Mouse (Mus musculus): ENCODE data around the gene Capn13. TPM values are rescaled to one million over a fixed set of nuclear protein-coding genes. Genes with fewer than 3 reads are reported as not detected.

Capn13 gene
- polyA plus RNA-seq (2015; fragmentation: Nextera tagmentation; extraction: Ambion mirVana): 0.05 and 0.09 TPM in 2 replicates

- Histone ChIP-seq H3K9me3 (replicated peaks) (no peaks in the 10 kb centered on the region), H3K27me3 (no peaks in the 10 kb centered on the region), H3K9ac (no peak within 1 kb of the TSS), H3K4me3 (no peak within 1 kb of the TSS), H3K4me1 (replicated peaks) (0 out of 2 replicates have a peak, but pooled peaks cover 3% of the 10 kb centered on the region), H3K36me3 (no peaks in the 10 kb centered on the region), H3K4me2 (no peak within 1 kb of the TSS), H3K27ac (no peak within 1 kb of the TSS)
- no peak for ATAC-seq (replicated peaks; ENCODE audit: insufficient number of reproducible peaks, insufficient read depth, low FRiP score, low read depth)
- 65% methylated on average over 2 of the region's 2 CpGs for WGBS
These were observed at the start of gene Capn13 for GRCm38 (mm10) chr17:73400862-73401261. Capn13 (minus strand) TSS chr17:73400866.

DNA sequence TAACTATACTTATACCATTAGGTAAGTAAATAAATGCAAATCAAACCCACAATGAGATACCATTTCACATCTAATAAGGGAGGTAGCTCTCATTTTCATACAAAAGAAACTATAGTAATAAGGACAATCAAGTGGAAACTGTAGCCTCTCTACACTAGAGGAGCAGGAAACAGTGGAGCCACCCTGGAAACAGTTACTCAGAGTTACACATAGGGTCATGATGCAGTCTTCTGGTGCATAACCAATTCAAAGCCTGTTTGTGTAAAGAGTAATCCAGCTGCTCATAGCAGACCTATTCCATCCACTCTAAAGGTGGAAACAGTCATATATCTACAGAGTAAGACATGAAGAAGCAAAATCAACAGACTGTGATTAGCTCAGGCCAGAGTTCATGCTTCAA is 48.4 kb upstream of the Capn13 start:
- no peaks in the 10 kb centered on the region for H3K4me1 ChIP-seq (replicated peaks)
- no peak overlapping the region for H3K4me2 ChIP-seq
- H3K9ac ChIP-seq: no peak overlapping the region
- no peaks in the 10 kb centered on the region for H3K9me3 ChIP-seq (replicated peaks)
- no peak overlapping the region for H3K4me3 ChIP-seq
- H3K27ac ChIP-seq: no peak overlapping the region
- no peak for ATAC-seq (replicated peaks; ENCODE audit: insufficient number of reproducible peaks, insufficient read depth, low FRiP score, low read depth)
- H3K27me3 ChIP-seq: no peaks in the 10 kb centered on the region
- H3K36me3 ChIP-seq: no peaks in the 10 kb centered on the region

- Histone ChIP-seq H3K27me3 (no peaks in the 10 kb centered on the region), H3K9me3 (replicated peaks) (no peaks in the 10 kb centered on the region), H3K4me2 (no peak overlapping the region), H3K27ac (no peak overlapping the region), H3K9ac (no peak overlapping the region), H3K4me3 (no peak overlapping the region), H3K36me3 (no peaks in the 10 kb centered on the region), H3K4me1 (replicated peaks) (no peaks in the 10 kb centered on the region)
- no peak for ATAC-seq (replicated peaks; ENCODE audit: insufficient number of reproducible peaks, insufficient read depth, low FRiP score, low read depth)
- 79% methylated on average over 1 of the region's 1 CpGs for WGBS
These were observed 40.1 kb upstream of the Capn13 start for GRCm38 (mm10) chr17:73440798-73441197.

DNA sequence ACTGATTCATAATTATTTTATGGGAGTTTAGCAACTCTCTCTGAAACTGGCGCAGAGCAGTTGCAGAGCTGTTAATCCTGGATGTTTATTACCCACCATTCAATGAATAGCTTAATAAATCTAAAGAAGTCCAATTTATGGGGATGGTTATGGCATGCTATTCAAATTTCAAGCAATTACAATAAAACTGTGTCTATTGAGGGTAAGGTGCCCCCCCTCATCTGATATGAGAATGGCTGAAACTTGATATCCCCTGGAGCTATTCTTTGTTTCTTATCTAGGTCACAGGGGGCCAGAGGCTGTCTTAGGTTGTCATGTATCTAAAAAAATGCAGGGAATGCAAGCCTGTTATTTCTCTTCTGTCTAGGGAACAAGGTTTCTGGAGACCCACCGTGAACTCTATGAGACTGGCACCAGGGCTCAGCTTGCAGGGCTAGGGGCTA is 31.9 kb upstream of the Capn13 start:
- Histone ChIP-seq H3K9ac (no peak overlapping the region), H3K4me1 (replicated peaks) (peaks cover 13% of the 10 kb centered on the region), H3K9me3 (replicated peaks) (no peaks in the 10 kb centered on the region), H3K27me3 (no peaks in the 10 kb centered on the region), H3K27ac (peak overlapping the region; percentile 47), H3K36me3 (no peaks in the 10 kb centered on the region), H3K4me3 (no peak overlapping the region), H3K4me2 (no peak overlapping the region)
- WGBS: 26% methylated on average over 2 of the region's 2 CpGs
- ATAC-seq (replicated peaks; ENCODE audit: insufficient number of reproducible peaks, insufficient read depth, low FRiP score, low read depth): no peak; the same call in 1 of the 2 replicates

- H3K9ac ChIP-seq: no peak overlapping the region
- H3K36me3 ChIP-seq: no peaks in the 10 kb centered on the region
- no peak for ATAC-seq (replicated peaks; ENCODE audit: insufficient number of reproducible peaks, insufficient read depth, low FRiP score, low read depth)
- no peaks in the 10 kb centered on the region for H3K27me3 ChIP-seq
- peaks cover 13% of the 10 kb centered on the region for H3K4me1 ChIP-seq (replicated peaks)
- 76% methylated on average over 1 of the region's 1 CpGs for WGBS
- H3K27ac ChIP-seq: peak overlapping the region; percentile 47
- H3K9me3 ChIP-seq (replicated peaks): no peaks in the 10 kb centered on the region
- H3K4me2 ChIP-seq: no peak overlapping the region
- no peak overlapping the region for H3K4me3 ChIP-seq
These were observed 31.4 kb upstream of the Capn13 start for GRCm38 (mm10) chr17:73432058-73432457.

- H3K9ac ChIP-seq: no peak overlapping the region
- H3K4me2 ChIP-seq: no peak overlapping the region
- H3K9me3 ChIP-seq (replicated peaks): no peaks in the 10 kb centered on the region
- no peaks in the 10 kb centered on the region for H3K4me1 ChIP-seq (replicated peaks)
- no peaks in the 10 kb centered on the region for H3K27me3 ChIP-seq
- WGBS: 55% methylated on average over 2 of the region's 2 CpGs
- no peaks in the 10 kb centered on the region for H3K36me3 ChIP-seq
- no peak overlapping the region for H3K4me3 ChIP-seq
- ATAC-seq (replicated peaks; ENCODE audit: insufficient number of reproducible peaks, insufficient read depth, low FRiP score, low read depth): no peak
- no peak overlapping the region for H3K27ac ChIP-seq
These were observed 16.7 kb upstream of the Capn13 start for GRCm38 (mm10) chr17:73417382-73417781.

GRCm38 (mm10) chr17:73416181-73416795 is 15.6 kb upstream of the Capn13 start:
- no peaks in the 10 kb centered on the region for H3K27me3 ChIP-seq
- no peak for ATAC-seq (replicated peaks; ENCODE audit: insufficient number of reproducible peaks, insufficient read depth, low FRiP score, low read depth)
- no peak overlapping the region for H3K9ac ChIP-seq
- no peaks in the 10 kb centered on the region for H3K36me3 ChIP-seq
- H3K4me1 ChIP-seq (replicated peaks): no peaks in the 10 kb centered on the region
- H3K4me3 ChIP-seq: no peak overlapping the region
- H3K4me2 ChIP-seq: no peak overlapping the region
- no peak overlapping the region for H3K27ac ChIP-seq
- no peaks in the 10 kb centered on the region for H3K9me3 ChIP-seq (replicated peaks)
- WGBS: 63% methylated on average over 6 of the region's 6 CpGs

DNA sequence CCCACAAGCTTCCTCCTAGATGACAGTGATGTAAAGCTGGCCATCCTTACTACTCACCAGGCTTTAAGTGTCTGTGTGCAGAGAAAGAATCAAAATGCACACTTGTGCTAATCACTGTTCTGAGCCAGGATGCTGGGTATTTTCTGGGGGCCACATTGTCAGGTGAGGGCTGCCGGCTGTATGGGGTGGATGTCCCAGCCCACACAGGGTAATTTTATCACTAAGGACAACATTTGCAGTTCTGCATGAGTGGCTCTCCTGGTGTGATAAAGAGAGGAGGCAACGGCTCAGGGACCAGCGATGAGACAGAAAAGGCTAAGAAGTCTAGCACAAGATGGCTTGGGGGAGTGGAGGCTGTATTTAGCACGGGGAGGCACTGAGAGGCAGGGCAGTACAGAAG is 11.2 kb upstream of the Capn13 start:
- Histone ChIP-seq H3K9me3 (replicated peaks) (no peaks in the 10 kb centered on the region), H3K4me1 (replicated peaks) (no peaks in the 10 kb centered on the region; the same call in 1 of the 2 replicates), H3K27ac (no peak overlapping the region), H3K36me3 (no peaks in the 10 kb centered on the region), H3K27me3 (no peaks in the 10 kb centered on the region), H3K4me2 (no peak overlapping the region), H3K9ac (no peak overlapping the region), H3K4me3 (no peak overlapping the region)
- no peak for ATAC-seq (replicated peaks; ENCODE audit: insufficient number of reproducible peaks, insufficient read depth, low FRiP score, low read depth)
- WGBS: 20% methylated on average over 4 of the region's 4 CpGs

- Histone ChIP-seq H3K27me3 (no peaks in the 10 kb centered on the region), H3K4me3 (no peak overlapping the region), H3K36me3 (no peaks in the 10 kb centered on the region), H3K27ac (no peak overlapping the region), H3K4me2 (no peak overlapping the region), H3K9me3 (replicated peaks) (no peaks in the 10 kb centered on the region), H3K9ac (no peak overlapping the region), H3K4me1 (replicated peaks) (0 out of 2 replicates have a peak, but pooled peaks cover 3% of the 10 kb centered on the region)
- 86% methylated on average over 2 of the region's 2 CpGs for WGBS
- ATAC-seq (replicated peaks; ENCODE audit: insufficient number of reproducible peaks, insufficient read depth, low FRiP score, low read depth): no peak
These were observed 606 bp upstream of the Capn13 start for GRCm38 (mm10) chr17:73401272-73401671.

DNA sequence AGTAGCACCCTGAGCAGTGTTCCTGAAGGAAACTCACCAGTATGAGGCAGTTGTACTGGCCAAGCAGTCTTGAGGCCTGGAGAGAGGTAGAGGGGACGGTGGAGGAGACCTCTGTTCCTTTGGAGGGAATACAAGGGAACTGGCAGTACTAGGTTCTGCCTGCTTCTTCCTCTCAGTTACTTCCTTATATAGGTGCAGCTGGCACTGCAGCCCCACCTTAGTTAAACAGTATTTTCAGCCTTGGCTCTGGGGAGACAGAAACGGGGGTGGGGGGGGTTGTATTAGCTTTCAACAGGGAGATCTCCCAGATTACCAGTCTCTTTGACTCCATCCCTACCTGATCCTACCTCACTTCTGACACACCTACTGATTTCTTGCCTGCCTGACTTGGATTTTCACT is 1.5 kb downstream of the Capn13 start:
- Histone ChIP-seq H3K4me2 (no peak overlapping the region), H3K27ac (no peak overlapping the region), H3K4me1 (replicated peaks) (0 out of 2 replicates have a peak, but pooled peaks cover 3% of the 10 kb centered on the region), H3K9ac (no peak overlapping the region), H3K36me3 (no peaks in the 10 kb centered on the region), H3K9me3 (replicated peaks) (no peaks in the 10 kb centered on the region), H3K27me3 (no peaks in the 10 kb centered on the region), H3K4me3 (no peak overlapping the region)
- ATAC-seq (replicated peaks; ENCODE audit: insufficient number of reproducible peaks, insufficient read depth, low FRiP score, low read depth): no peak
- WGBS: 53% methylated on average over 2 of the region's 2 CpGs

GRCm38 (mm10) chr17:73393361-73393760 is 7.3 kb downstream of the Capn13 start:
- Histone ChIP-seq H3K4me2 (no peak overlapping the region), H3K9ac (no peak overlapping the region), H3K36me3 (no peaks in the 10 kb centered on the region), H3K27me3 (no peaks in the 10 kb centered on the region), H3K4me1 (replicated peaks) (peaks cover 12% of the 10 kb centered on the region), H3K4me3 (no peak overlapping the region), H3K9me3 (replicated peaks) (no peaks in the 10 kb centered on the region), H3K27ac (no peak overlapping the region)
- no peak for ATAC-seq (replicated peaks; ENCODE audit: insufficient number of reproducible peaks, insufficient read depth, low FRiP score, low read depth)
- WGBS: 51% methylated on average over 1 of the region's 1 CpGs

DNA sequence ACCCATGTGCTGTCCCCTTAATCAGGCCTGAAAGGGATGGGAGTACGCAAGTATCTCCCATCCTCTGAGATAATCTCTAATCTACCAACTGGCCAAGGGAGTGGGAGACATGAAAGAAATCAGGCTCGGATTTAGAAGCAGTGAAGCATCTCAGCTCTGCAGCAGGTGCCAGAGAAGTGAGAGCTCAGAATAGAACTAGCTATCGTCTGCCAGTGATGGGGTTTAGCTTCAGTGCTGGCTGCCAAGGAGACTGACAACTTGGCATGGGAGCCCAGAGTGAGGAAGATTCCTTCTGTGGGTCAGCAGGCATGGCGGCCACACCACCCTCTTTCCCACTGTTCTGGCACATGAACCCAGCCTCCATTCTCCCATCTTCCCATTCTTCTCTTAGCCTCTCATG is 8.9 kb downstream of the Capn13 start:
- Histone ChIP-seq H3K4me3 (no peak overlapping the region), H3K9ac (no peak overlapping the region), H3K36me3 (no peaks in the 10 kb centered on the region), H3K9me3 (replicated peaks) (no peaks in the 10 kb centered on the region), H3K27ac (no peak overlapping the region), H3K4me2 (no peak overlapping the region), H3K27me3 (no peaks in the 10 kb centered on the region), H3K4me1 (replicated peaks) (peaks cover 9% of the 10 kb centered on the region)
- ATAC-seq (replicated peaks; ENCODE audit: insufficient number of reproducible peaks, insufficient read depth, low FRiP score, low read depth): no peak
- 35% methylated on average over 4 of the region's 4 CpGs for WGBS
